Mouse (Mus musculus): ENCODE measurements around the gene Shmt2.

The Shmt2 gene

GRCm38 (mm10) chr10:127534036-127534928, 12.0 kb upstream of the Shmt2 start, which contains the start of gene Nxph4:
TSS of gene Nxph4 (minus strand) at chr10:127534559.
- no peak for DNase-seq (ENCODE audit: low spot score in 2 of 2)

GRCm38 (mm10) chr10:127531548-127531947, 9.3 kb upstream of the Shmt2 start:
- DNase-seq (ENCODE audit: low spot score in 2 of 2): no peak

- no peak for DNase-seq (ENCODE audit: low spot score in 2 of 2)
Measured at GRCm38 (mm10) chr10:127530945-127531344, 8.7 kb upstream of the Shmt2 start.

GRCm38 (mm10) chr10:127527481-127527880, 5.2 kb upstream of the Shmt2 start:
- DNase-seq (ENCODE audit: low spot score in 2 of 2): no peak

- DNase-seq (ENCODE audit: low spot score in 2 of 2): no peak
Measured at GRCm38 (mm10) chr10:127526681-127527080, 4.4 kb upstream of the Shmt2 start.

GRCm38 (mm10) chr10:127526048-127526447, 3.8 kb upstream of the Shmt2 start:
- no peak for DNase-seq (ENCODE audit: low spot score in 2 of 2)

GRCm38 (mm10) chr10:127524646-127525255, 2.5 kb upstream of the Shmt2 start:
- DNase-seq (ENCODE audit: low spot score in 2 of 2): no peak

GRCm38 (mm10) chr10:127521611-127522080, 598 bp downstream of the Shmt2 start:
- DNase-seq (ENCODE audit: low spot score in 2 of 2): no peak

GRCm38 (mm10) chr10:127520714-127521357, 1.4 kb downstream of the Shmt2 start:
- no peak for DNase-seq (ENCODE audit: low spot score in 2 of 2)

- no peak for DNase-seq (ENCODE audit: low spot score in 2 of 2)
Measured at GRCm38 (mm10) chr10:127519903-127520713, 2.1 kb downstream of the Shmt2 start.

GRCm38 (mm10) chr10:127519041-127519701, 3.1 kb downstream of the Shmt2 start:
- DNase-seq (ENCODE audit: low spot score in 2 of 2): no peak

- DNase-seq (ENCODE audit: low spot score in 2 of 2): no peak
Measured at GRCm38 (mm10) chr10:127517941-127518340, 4.3 kb downstream of the Shmt2 start.

GRCm38 (mm10) chr10:127516576-127517260, 5.5 kb downstream of the Shmt2 start:
- no peak for DNase-seq (ENCODE audit: low spot score in 2 of 2)

GRCm38 (mm10) chr10:127515983-127516459, 6.2 kb downstream of the Shmt2 start:
- DNase-seq (ENCODE audit: low spot score in 2 of 2): no peak

- DNase-seq (ENCODE audit: low spot score in 2 of 2): no peak
Measured at GRCm38 (mm10) chr10:127515271-127515982, 6.8 kb downstream of the Shmt2 start.

GRCm38 (mm10) chr10:127514764-127515163, 7.5 kb downstream of the Shmt2 start, which contains the start of gene Ndufa4l2:
TSS of gene Ndufa4l2 (plus strand) at chr10:127514967.
- no peak for DNase-seq (ENCODE audit: low spot score in 2 of 2)

GRCm38 (mm10) chr10:127514111-127514698, 8.0 kb downstream of the Shmt2 start:
- no peak for DNase-seq (ENCODE audit: low spot score in 2 of 2)

GRCm38 (mm10) chr10:127513501-127514091, 8.6 kb downstream of the Shmt2 start:
- no peak for DNase-seq (ENCODE audit: low spot score in 2 of 2)

- DNase-seq (ENCODE audit: low spot score in 2 of 2): peak; percentile 98 to 99
Measured at GRCm38 (mm10) chr10:127512813-127513212, 9.4 kb downstream of the Shmt2 start.
